Mouse (Mus musculus) CH12.LX (cell line): ENCODE results near the gene Nupr1.

Experiments
- CTCF ChIP-seq, 2 experiments: IDR thresholded peaks in 1 of 2; conservative IDR thresholded peaks in 1 of 2; 2 replicates each; pipeline ENCODE4 v1.5.1; 2011 to 2012; ENCODE audit warnings: low read depth in 2 of 2, low read length in 2 of 2, improper control_type of control experiment in 1 of 2, inconsistent platforms in 1 of 2, mild to moderate bottlenecking in 1 of 2, moderate library complexity in 1 of 2
- EP300 ChIP-seq: IDR thresholded peaks from 2 replicates; pipeline ENCODE4 v1.6.1; 2011; ENCODE audit warnings: low read length, improper control_type of control experiment
- HCFC1 ChIP-seq: IDR thresholded peaks from 2 replicates; pipeline ENCODE4 v1.6.1; 2012; ENCODE audit warnings: low read depth, mild to moderate bottlenecking, inconsistent platforms, low read length, improper control_type of control experiment
- NRF1 ChIP-seq: IDR thresholded peaks from 2 replicates; pipeline ENCODE4 v1.6.1; 2014; ENCODE audit warnings: low read depth, mild to moderate bottlenecking, inconsistent platforms, low read length, improper control_type of control experiment, moderate library complexity
- RCOR1 ChIP-seq: conservative IDR thresholded peaks from 2 replicates; pipeline ENCODE4 v1.6.1; 2012; ENCODE audit warnings: low read depth, mild to moderate bottlenecking, inconsistent platforms, low read length, improper control_type of control experiment

DNA sequence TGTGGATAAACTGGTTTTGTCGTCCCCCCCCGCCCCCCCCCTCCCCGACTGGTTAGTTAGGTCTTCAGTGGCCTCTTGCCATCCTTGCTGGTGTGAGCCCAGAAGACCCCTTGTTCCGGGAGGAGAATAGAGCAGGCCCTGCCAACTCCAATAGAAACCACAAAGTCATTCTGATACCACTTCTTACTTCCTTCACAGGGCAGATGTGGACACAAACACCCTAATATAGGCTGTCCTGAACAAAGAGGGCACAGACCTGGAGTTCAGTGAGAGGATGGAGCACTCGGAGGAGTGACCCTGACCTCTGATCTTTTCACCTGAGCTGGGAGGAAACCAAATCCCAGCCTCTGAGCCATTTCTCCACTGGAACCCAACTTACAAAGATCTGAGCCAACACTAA is 28.8 kb downstream of the Nupr1 start:
- TF ChIP-seq HCFC1: no peak
- TF ChIP-seq EP300: peak; percentile 68
- TF ChIP-seq NRF1: no peak
- no peak for TF ChIP-seq RCOR1
- TF ChIP-seq CTCF (conservative IDR thresholded peaks at IDR 0.05 in 1 of 2, IDR thresholded peaks at IDR 0.05 in 1 of 2; ENCODE audit: low read depth in 2 of 2, low read length in 2 of 2): no peak
